Mouse (Mus musculus) hindbrain, embryonic 11.5 days (tissue): ENCODE measurements around the gene Tmem179. TPM values are rescaled to one million over a fixed set of nuclear protein-coding genes. Genes with fewer than 3 reads are reported as not detected.

ENCODE experiments used
- ATAC-seq: fragments of 200-750 bp; cut with Nextera tagmentation; 2 replicates; pipeline ENCODE4 v1.8.0; 2017; ENCODE audit warnings: mild to moderate bottlenecking, moderate TSS enrichment, moderate library complexity; ENCODE audit not compliant: low FRiP score
- DNase-seq: peaks from one replicate; pipeline ENCODE4 v3.0.0-alpha.2; 2015; ENCODE audit warnings: low spot score
- H3K27ac ChIP-seq: fragments of 300-500 bp; sonication (generic); 2 replicates; pipeline ENCODE4 v1.5.1; 2014; ENCODE audit warnings: mild to moderate bottlenecking, low read depth, low read length
- H3K27me3 ChIP-seq: fragments of 300-500 bp; sonication (generic); 2 replicates; pipeline ENCODE4 v1.6.1; 2014; ENCODE audit warnings: mild to moderate bottlenecking, low read length, moderate library complexity, mixed read lengths; ENCODE audit not compliant: control insufficient read depth, insufficient read depth
- H3K36me3 ChIP-seq: fragments of 300-500 bp; sonication (generic); 2 replicates; pipeline ENCODE4 v1.6.1; 2014; ENCODE audit warnings: mild to moderate bottlenecking, low read length, moderate library complexity, mixed read lengths; ENCODE audit not compliant: control insufficient read depth, insufficient read depth
- H3K4me1 ChIP-seq: fragments of 300-500 bp; sonication (generic); replicated peaks from 2 replicates; pipeline ENCODE4 v1.6.1; 2014; ENCODE audit warnings: low read length, mixed read lengths; ENCODE audit not compliant: control insufficient read depth, insufficient read depth
- H3K4me2 ChIP-seq: fragments of 300-500 bp; sonication (generic); replicated peaks from 2 replicates; pipeline ENCODE4 v1.6.1; 2014; ENCODE audit warnings: mild to moderate bottlenecking, low read depth, low read length
- H3K4me3 ChIP-seq: fragments of 300-500 bp; sonication (generic); 2 replicates; pipeline ENCODE4 v1.5.1; 2014; ENCODE audit warnings: low read depth, low read length
- H3K9ac ChIP-seq: fragments of 300-500 bp; sonication (generic); 2 replicates; pipeline ENCODE4 v1.6.1; 2014; ENCODE audit warnings: low read depth, low read length
- H3K9me3 ChIP-seq: fragments of 300-500 bp; sonication (generic); 2 replicates; pipeline ENCODE4 v1.6.1; 2016; ENCODE audit warnings: low read length; ENCODE audit not compliant: control insufficient read depth
- WGBS: fragments of 180-500 bp; shearing (Covaris S2); extraction: QIAGEN DNeasy Blood & Tissue Kit; methylation state at CpG from one replicate; pipeline ENCODE4 v1.1.7; 2014; 5-methylcytosine and 5-hydroxymethylcytosine counted together
- polyA plus RNA-seq: library from polyadenylated mRNA; unstranded; fragments of >200 nt; fragmentation: Nextera tagmentation; extraction: Ambion mirVana; gene quantifications from 2 replicates; pipeline ENCODE4 v1.2.1, GENCODE M21; 2014

Gene Tmem179
- polyA plus RNA-seq, 1 experiment from 2014 or later = 6.0 TPM

GRCm38 (mm10) chr12:112542257-112542919 is 25.8 kb upstream of the Tmem179 start:
- H3K4me3 ChIP-seq = no peak overlapping the region
- 0 out of 2 replicates have a peak overlapping the region, but pooled peaks have one; percentile 24 for H3K9ac ChIP-seq
- H3K4me2 ChIP-seq = no peak overlapping the region
- peak overlapping the region; percentile 64; the same call in 1 of the 2 replicates for H3K27ac ChIP-seq
- H3K4me1 ChIP-seq = peaks cover 25% of the 10 kb centered on the region
- DNase-seq (peak; percentile 49), ATAC-seq (peak; percentile 57)
- 0 out of 2 replicates have a peak, but pooled peaks cover 3% of the 10 kb centered on the region for H3K27me3 ChIP-seq
- H3K9me3 ChIP-seq = no peaks in the 10 kb centered on the region
- no peaks in the 10 kb centered on the region for H3K36me3 ChIP-seq
- WGBS = 43% methylated on average over 13 of the region's 13 CpGs

- peak; percentile 66; the same call in 1 of the 2 replicates for ATAC-seq
- Histone ChIP-seq H3K4me2 (no peak overlapping the region), H3K27ac (peak overlapping the region; percentile 64), H3K9me3 (no peaks in the 10 kb centered on the region), H3K4me1 (peaks cover 25% of the 10 kb centered on the region), H3K4me3 (no peak overlapping the region), H3K9ac (0 out of 2 replicates have a peak overlapping the region, but pooled peaks have one; percentile 21), H3K27me3 (0 out of 2 replicates have a peak, but pooled peaks cover 3% of the 10 kb centered on the region), H3K36me3 (no peaks in the 10 kb centered on the region)
- DNase-seq = peak; percentile 52
- 26% methylated on average over 8 of the region's 8 CpGs for WGBS
Measured at GRCm38 (mm10) chr12:112541483-112542091, 25.0 kb upstream of the Tmem179 start.

- Histone ChIP-seq H3K36me3 (no peaks in the 10 kb centered on the region), H3K27ac (no peak overlapping the region), H3K4me2 (no peak overlapping the region), H3K4me1 (peaks cover 20% of the 10 kb centered on the region), H3K9ac (no peak overlapping the region), H3K9me3 (no peaks in the 10 kb centered on the region), H3K4me3 (no peak overlapping the region), H3K27me3 (0 out of 2 replicates have a peak, but pooled peaks cover 3% of the 10 kb centered on the region)
- DNase-seq = no peak
- ATAC-seq = no peak
- WGBS = 92% methylated on average over 12 of the region's 12 CpGs
Measured at GRCm38 (mm10) chr12:112540321-112540720, 23.8 kb upstream of the Tmem179 start.

GRCm38 (mm10) chr12:112539466-112539965 is 23.0 kb upstream of the Tmem179 start:
- H3K9me3 ChIP-seq = no peaks in the 10 kb centered on the region
- WGBS = 85% methylated on average over 7 of the region's 7 CpGs
- H3K4me2 ChIP-seq = no peak overlapping the region
- 0 out of 2 replicates have a peak, but pooled peaks cover 3% of the 10 kb centered on the region for H3K27me3 ChIP-seq
- no peak overlapping the region for H3K9ac ChIP-seq
- peaks cover 14% of the 10 kb centered on the region for H3K4me1 ChIP-seq
- no peak overlapping the region for H3K27ac ChIP-seq
- DNase-seq (no peak), ATAC-seq (no peak)
- no peak overlapping the region for H3K4me3 ChIP-seq
- no peaks in the 10 kb centered on the region for H3K36me3 ChIP-seq

DNA sequence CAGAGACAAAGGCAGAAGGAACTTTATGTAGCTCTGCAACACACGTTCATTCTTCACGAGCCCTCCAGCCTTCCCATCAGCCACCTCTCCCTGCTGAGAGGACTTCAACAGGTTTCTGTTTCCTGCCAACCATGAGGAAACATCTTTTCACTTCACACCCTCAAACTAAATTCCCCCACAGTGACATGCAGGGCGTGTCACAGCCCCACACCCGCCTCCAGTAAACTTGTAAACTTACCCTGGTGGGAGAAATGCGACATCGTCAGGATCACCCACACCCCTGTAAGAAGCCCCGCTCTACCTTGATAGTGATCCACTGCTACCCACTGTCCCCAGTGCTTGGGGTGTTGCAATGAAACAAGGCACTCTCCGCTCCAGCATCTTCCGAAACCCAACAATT is 21.8 kb upstream of the Tmem179 start:
- Histone ChIP-seq H3K4me1 (peaks cover 14% of the 10 kb centered on the region), H3K4me3 (no peak overlapping the region), H3K36me3 (no peaks in the 10 kb centered on the region), H3K27ac (no peak overlapping the region), H3K9me3 (no peaks in the 10 kb centered on the region), H3K4me2 (no peak overlapping the region), H3K27me3 (0 out of 2 replicates have a peak, but pooled peaks cover 3% of the 10 kb centered on the region), H3K9ac (no peak overlapping the region)
- DNase-seq = no peak
- ATAC-seq = no peak
- 90% methylated on average over 9 of the region's 9 CpGs for WGBS

DNA sequence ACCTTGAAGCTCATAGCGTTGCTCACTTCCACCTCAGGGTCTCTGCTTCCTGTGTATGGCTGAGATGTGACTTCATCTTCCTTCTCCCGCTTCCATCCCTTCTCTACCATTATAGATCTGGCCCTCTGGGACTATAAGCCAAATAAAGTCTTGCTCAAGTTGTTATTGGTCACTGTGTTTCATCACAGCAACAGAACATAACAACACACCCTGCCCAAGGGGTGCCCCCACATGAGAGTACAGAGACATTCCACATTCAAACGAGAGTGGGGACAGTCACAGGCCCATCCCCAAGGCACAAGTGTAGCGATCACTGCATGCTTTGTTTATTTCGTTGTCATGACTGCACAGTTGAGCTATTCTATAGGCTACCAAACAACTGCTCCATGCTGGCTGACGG is 20.7 kb upstream of the Tmem179 start:
- WGBS = 79% methylated on average over 6 of the region's 6 CpGs
- H3K36me3 ChIP-seq = no peaks in the 10 kb centered on the region
- no peak overlapping the region for H3K4me2 ChIP-seq
- ATAC-seq (no peak), DNase-seq (no peak)
- H3K27ac ChIP-seq = no peak overlapping the region
- H3K27me3 ChIP-seq = 0 out of 2 replicates have a peak, but pooled peaks cover 3% of the 10 kb centered on the region
- H3K4me3 ChIP-seq = no peak overlapping the region
- peaks cover 10% of the 10 kb centered on the region for H3K4me1 ChIP-seq
- H3K9ac ChIP-seq = no peak overlapping the region
- H3K9me3 ChIP-seq = no peaks in the 10 kb centered on the region

DNA sequence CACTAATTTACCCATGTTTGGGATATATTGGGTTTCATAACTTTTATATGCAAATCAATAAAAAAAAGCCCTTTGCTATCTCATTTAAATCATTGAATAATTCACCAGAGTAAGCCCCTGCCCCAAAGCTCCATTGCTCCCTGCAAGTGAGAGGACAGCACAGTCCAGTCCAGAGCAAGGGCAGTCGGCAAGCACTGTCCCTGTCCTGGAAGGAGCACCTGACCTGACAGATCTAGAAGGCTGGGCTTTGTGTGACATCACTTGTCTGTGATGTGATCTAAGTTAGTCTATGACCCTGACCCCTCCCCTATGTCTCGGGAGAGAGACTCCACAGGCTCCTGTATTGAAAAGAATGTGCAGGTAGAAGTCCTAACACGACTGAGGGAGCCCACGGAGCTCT is 17.2 kb upstream of the Tmem179 start:
- ATAC-seq (no peak), DNase-seq (no peak)
- Histone ChIP-seq H3K4me3 (no peak overlapping the region), H3K27me3 (0 out of 2 replicates have a peak, but pooled peaks cover 2% of the 10 kb centered on the region), H3K9me3 (no peaks in the 10 kb centered on the region), H3K9ac (no peak overlapping the region), H3K27ac (no peak overlapping the region), H3K4me2 (no peak overlapping the region), H3K36me3 (no peaks in the 10 kb centered on the region), H3K4me1 (no peaks in the 10 kb centered on the region)
- 71% methylated on average over 4 of the region's 4 CpGs for WGBS

DNA sequence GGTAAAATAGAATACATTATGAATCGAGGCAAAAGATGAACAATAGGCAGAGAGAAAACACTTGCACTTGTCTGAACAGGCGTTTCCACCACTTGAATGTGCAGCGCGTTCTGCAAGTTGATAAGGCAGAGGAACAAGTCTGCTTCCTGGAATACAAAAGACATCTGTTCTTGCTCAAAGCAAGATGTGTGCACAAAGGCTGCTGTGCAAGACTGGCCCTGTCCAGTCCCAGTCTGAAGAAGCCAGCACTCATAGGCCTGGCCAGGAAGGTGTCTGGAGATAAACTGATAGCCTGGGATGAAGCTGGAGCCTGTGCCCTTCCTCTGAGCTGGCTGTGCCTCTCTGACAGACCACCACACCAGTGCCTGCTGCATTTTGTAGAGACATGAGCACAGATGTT is 1.6 kb upstream of the Tmem179 start:
- Histone ChIP-seq H3K9me3 (no peaks in the 10 kb centered on the region), H3K4me2 (no peak overlapping the region), H3K4me1 (peaks cover 3% of the 10 kb centered on the region; the same call in 1 of the 2 replicates), H3K27ac (no peak overlapping the region), H3K27me3 (no peaks in the 10 kb centered on the region), H3K36me3 (no peaks in the 10 kb centered on the region), H3K4me3 (no peak overlapping the region), H3K9ac (no peak overlapping the region)
- WGBS = 38% methylated on average over 4 of the region's 4 CpGs
- DNase-seq = no peak
- peak; percentile 38; the same call in 1 of the 2 replicates for ATAC-seq
